Mouse (Mus musculus): ENCODE measurements around the gene Fitm1. TPM values are rescaled to one million over a fixed set of nuclear protein-coding genes. Genes with fewer than 3 reads are reported as not detected.

The Fitm1 gene
- polyA plus RNA-seq, 1 experiment from 2014 or later, result not detected

DNA sequence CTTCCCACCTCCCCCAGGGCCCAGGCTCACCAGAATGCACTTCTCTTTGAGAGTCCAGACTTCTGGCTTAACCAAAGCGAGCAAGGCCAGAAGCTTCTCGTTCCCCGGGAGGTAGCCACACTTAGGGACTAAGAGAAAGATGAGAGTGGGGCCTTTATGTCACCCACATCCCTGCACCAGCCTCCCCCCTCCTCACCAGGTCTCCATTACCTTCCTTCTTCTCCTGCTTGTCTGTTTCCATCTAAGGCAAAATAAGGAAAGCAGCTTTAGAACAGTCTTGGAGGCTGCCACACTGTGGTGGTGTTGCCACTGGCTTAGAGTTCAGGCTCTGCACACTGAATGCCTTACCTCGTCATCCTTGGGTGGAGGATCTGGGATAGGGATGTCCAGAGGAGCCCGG lies 13.9 kb downstream of the Fitm1 start:
- Histone ChIP-seq H3K4me2 (ENCODE audit: low read length) (no peak overlapping the region), H3K4me3 (ENCODE audit: low read depth, low read length) (no peak overlapping the region), H3K27ac (ENCODE audit: low read length) (no peak overlapping the region), H3K4me1 (ENCODE audit: control insufficient read depth, insufficient read depth, low read length) (peaks cover 32% of the 10 kb centered on the region), H3K9ac (ENCODE audit: low read depth, low read length) (no peak overlapping the region), H3K9me3 (replicated peaks; ENCODE audit: control insufficient read depth, low read length, poor library complexity, severe bottlenecking) (no peaks in the 10 kb centered on the region), H3K27me3 (ENCODE audit: control insufficient read depth, insufficient read depth, low read depth, low read length) (no peaks in the 10 kb centered on the region), H3K36me3 (ENCODE audit: control insufficient read depth, insufficient read depth, low read length) (peaks cover 6% of the 10 kb centered on the region; the same call in 1 of the 2 replicates)
- WGBS, result 94% methylated on average over 5 of the region's 5 CpGs
- no peak for ATAC-seq

DNA sequence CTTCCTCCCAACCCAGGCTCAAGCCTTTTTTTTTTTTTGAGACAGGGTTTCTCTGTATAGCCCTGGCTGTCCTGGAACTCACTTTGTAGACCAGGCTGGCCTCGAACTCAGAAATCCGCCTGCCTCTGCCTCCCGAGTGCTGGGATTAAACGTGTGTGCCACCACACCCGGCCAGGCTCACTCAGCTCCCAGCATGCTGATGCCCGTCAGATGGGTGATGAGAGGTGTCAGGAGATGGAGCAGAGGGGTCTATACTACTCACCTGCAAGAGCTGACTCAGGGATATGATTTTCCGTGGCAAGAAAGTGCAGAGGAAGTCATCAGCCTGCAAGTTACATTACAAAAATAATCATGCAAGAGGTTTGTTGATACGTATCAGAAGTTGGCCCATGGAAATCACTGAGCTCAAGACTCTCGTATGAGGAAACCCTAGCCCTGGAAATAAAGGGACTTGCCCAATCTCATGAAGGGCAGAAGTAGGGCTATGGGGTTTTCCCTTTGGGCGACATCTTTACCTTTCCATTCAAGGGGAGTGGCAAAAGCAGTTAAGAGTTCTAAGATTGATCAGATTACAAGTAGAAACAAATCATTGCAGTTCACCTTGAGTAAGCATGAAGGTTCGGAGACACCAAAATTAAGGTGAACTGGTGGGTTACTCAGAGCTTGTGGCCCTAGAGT lies 14.5 kb downstream of the Fitm1 start:
- Histone ChIP-seq H3K9me3 (replicated peaks; ENCODE audit: control insufficient read depth, low read length, poor library complexity, severe bottlenecking) (no peaks in the 10 kb centered on the region), H3K4me3 (ENCODE audit: low read depth, low read length) (peak overlapping the region; percentile 91), H3K36me3 (ENCODE audit: control insufficient read depth, insufficient read depth, low read length) (peaks cover 6% of the 10 kb centered on the region; the same call in 1 of the 2 replicates), H3K27me3 (ENCODE audit: control insufficient read depth, insufficient read depth, low read depth, low read length) (no peaks in the 10 kb centered on the region), H3K9ac (ENCODE audit: low read depth, low read length) (peak overlapping the region; percentile 86), H3K4me1 (ENCODE audit: control insufficient read depth, insufficient read depth, low read length) (peaks cover 29% of the 10 kb centered on the region), H3K27ac (ENCODE audit: low read length) (peak overlapping the region; percentile 91), H3K4me2 (ENCODE audit: low read length) (peak overlapping the region; percentile 95)
- 91% methylated on average over 11 of the region's 11 CpGs for WGBS
- no peak for ATAC-seq

DNA sequence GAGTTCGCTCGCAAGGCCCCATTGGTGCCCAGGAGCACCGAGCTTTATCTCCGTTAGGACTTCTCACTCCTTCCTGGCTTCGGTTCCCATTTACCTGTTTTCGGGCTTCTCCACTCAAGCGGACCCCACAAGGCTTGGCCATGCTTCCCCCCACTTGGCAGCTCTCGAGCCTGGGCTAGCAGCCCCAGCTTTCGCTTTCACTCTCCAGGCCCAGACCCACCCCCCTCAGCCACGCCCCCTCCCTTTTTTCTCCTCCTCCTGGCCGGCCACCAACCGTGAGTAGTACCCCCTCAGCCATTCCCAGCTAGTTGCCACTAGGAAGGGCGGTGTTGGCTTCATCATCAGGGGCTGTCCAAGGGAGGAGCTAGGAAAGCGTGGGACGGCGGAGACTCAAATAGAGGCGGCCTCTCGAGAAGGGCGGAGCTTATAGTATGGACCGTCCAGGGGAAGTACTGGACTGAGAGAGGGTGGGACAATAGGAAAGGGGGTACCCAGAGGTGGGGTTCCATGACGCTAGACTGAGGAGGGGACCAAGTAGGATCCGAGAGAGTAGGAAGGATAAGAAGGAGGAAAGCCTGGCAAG lies 15.4 kb downstream of the Fitm1 start, which contains the start of gene Psme2:
Gene Psme2, minus strand, starts transcription at position 366 of the 583 bp plus-strand sequence.
- peak within 1 kb of the TSS; percentile 91 for H3K27ac ChIP-seq (ENCODE audit: low read length)
- 0% methylated on average over 22 of the region's 22 CpGs for WGBS
- peak; percentile 95 for ATAC-seq

DNA sequence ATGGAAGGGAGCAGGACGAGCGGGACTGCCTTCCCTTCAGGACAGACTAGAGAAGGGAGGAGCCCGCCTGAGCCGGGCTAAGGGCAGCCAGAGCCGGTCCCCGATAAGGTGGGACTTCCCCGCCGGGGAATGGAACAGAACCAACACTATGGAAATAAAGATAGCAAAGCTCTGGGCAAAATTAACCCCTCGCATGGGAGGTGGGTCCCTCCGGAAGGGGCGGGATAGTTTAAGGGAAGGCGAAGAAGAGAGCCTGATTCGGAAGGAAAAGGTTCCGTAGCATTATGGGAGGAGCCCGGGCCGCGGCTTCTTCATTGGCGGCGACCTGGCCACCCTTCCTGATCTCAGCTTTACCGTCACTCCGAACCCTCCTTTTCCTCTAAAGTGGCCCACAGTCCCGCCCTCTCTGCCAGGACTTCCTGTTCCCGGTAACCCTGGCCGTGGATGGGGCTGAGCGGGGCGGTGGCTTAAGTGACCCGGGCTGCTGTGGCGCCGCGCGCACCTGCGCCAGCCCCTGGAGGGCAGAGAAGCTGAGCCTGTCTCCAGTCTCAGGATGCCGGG lies 16.0 kb downstream of the Fitm1 start, which contains the start of gene Rnf31:
Gene Rnf31, plus strand, starts transcription at position 378 of the 561 bp plus-strand sequence.
- ATAC-seq, result peak; percentile 94
- peak within 1 kb of the TSS; percentile 95 for H3K4me2 ChIP-seq (ENCODE audit: low read length)
- peaks cover 26% of the 10 kb centered on the region for H3K4me1 ChIP-seq (ENCODE audit: control insufficient read depth, insufficient read depth, low read length)
- no peaks in the 10 kb centered on the region for H3K27me3 ChIP-seq (ENCODE audit: control insufficient read depth, insufficient read depth, low read depth, low read length)
- peaks cover 18% of the 10 kb centered on the region for H3K36me3 ChIP-seq (ENCODE audit: control insufficient read depth, insufficient read depth, low read length)
- no peaks in the 10 kb centered on the region for H3K9me3 ChIP-seq (replicated peaks; ENCODE audit: control insufficient read depth, low read length, poor library complexity, severe bottlenecking)
- peak within 1 kb of the TSS; percentile 91 for H3K27ac ChIP-seq (ENCODE audit: low read length)
- WGBS, result under 1% methylated on average over 33 of the region's 33 CpGs
- H3K9ac ChIP-seq (ENCODE audit: low read depth, low read length), result peak within 1 kb of the TSS; percentile 86
- peak within 1 kb of the TSS; percentile 91 for H3K4me3 ChIP-seq (ENCODE audit: low read depth, low read length)

More for the DNA sequence above, 15.4 kb downstream of the Fitm1 start, which contains the start of gene Psme2:
- peak within 1 kb of the TSS; percentile 95 for H3K4me2 ChIP-seq (ENCODE audit: low read length)
- H3K4me1 ChIP-seq (ENCODE audit: control insufficient read depth, insufficient read depth, low read length), result peaks cover 26% of the 10 kb centered on the region
- no peaks in the 10 kb centered on the region for H3K27me3 ChIP-seq (ENCODE audit: control insufficient read depth, insufficient read depth, low read depth, low read length)
- H3K9me3 ChIP-seq (replicated peaks; ENCODE audit: control insufficient read depth, low read length, poor library complexity, severe bottlenecking), result no peaks in the 10 kb centered on the region
- peak within 1 kb of the TSS; percentile 91 for H3K4me3 ChIP-seq (ENCODE audit: low read depth, low read length)
- H3K9ac ChIP-seq (ENCODE audit: low read depth, low read length), result peak within 1 kb of the TSS; percentile 86
- peaks cover 13% of the 10 kb centered on the region for H3K36me3 ChIP-seq (ENCODE audit: control insufficient read depth, insufficient read depth, low read length)

DNA sequence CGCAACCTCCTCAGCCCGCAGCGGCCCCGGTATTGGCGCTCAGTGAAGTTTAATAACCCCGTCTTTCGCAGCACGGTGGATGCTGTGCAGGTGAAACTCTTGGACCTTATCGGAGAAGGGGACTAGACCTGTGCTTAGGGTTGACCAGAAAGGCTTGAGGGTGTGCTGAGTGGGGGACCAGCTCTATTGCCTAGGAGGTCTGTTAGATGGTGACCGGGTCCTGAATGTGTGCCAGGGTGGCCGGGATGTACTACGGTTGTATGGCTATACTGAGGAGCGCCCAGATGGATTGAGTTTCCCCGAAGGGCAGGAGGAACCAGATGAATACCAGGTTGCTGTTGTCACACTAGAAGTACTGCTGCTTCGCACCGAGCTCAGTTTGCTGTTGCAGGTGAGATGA lies 16.8 kb downstream of the Fitm1 start:
- Histone ChIP-seq H3K36me3 (ENCODE audit: control insufficient read depth, insufficient read depth, low read length) (peaks cover 21% of the 10 kb centered on the region), H3K27me3 (ENCODE audit: control insufficient read depth, insufficient read depth, low read depth, low read length) (no peaks in the 10 kb centered on the region), H3K27ac (ENCODE audit: low read length) (peak overlapping the region; percentile 91; the same call in 1 of the 2 replicates), H3K4me3 (ENCODE audit: low read depth, low read length) (peak overlapping the region; percentile 91), H3K4me2 (ENCODE audit: low read length) (peak overlapping the region; percentile 95), H3K4me1 (ENCODE audit: control insufficient read depth, insufficient read depth, low read length) (peaks cover 26% of the 10 kb centered on the region), H3K9ac (ENCODE audit: low read depth, low read length) (peak overlapping the region; percentile 86), H3K9me3 (replicated peaks; ENCODE audit: control insufficient read depth, low read length, poor library complexity, severe bottlenecking) (no peaks in the 10 kb centered on the region)
- ATAC-seq, result no peak
- WGBS, result 7% methylated on average over 16 of the region's 16 CpGs

DNA sequence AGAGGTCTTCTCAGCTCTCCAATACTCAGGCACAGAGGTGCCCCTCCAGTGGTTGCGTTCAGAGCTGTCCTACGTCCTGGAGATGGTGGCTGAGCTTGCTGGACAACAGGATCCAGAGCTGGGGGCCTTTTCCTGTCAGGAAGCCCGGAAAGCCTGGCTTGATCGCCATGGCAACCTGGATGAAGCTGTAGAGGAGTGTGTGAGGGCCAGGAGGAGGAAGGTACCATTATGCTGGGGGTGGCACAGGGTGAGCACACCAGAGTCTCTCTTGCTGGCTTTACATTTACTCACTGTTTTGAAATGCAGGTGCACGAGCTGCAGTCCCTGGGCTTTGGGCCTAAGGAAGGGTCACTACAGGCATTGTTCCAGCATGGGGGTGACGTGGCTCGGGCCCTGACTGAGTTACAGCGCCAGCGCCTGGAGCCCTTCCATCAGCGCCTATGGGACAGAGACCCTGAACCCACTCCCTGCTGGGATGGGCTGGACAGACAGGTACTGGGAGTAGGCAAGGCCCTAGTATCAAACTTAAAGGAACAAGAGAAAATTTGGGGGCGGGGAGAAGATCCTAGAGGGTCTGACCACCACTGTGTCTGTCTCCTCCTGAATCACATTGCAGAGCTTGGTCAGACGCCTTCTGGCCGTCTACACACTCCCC lies 20.7 kb downstream of the Fitm1 start:
- Histone ChIP-seq H3K36me3 (ENCODE audit: control insufficient read depth, insufficient read depth, low read length) (peaks cover 44% of the 10 kb centered on the region), H3K4me1 (ENCODE audit: control insufficient read depth, insufficient read depth, low read length) (peaks cover 20% of the 10 kb centered on the region), H3K4me3 (ENCODE audit: low read depth, low read length) (no peak overlapping the region), H3K27me3 (ENCODE audit: control insufficient read depth, insufficient read depth, low read depth, low read length) (no peaks in the 10 kb centered on the region), H3K27ac (ENCODE audit: low read length) (no peak overlapping the region), H3K9me3 (replicated peaks; ENCODE audit: control insufficient read depth, low read length, poor library complexity, severe bottlenecking) (no peaks in the 10 kb centered on the region), H3K9ac (ENCODE audit: low read depth, low read length) (no peak overlapping the region), H3K4me2 (ENCODE audit: low read length) (no peak overlapping the region)
- WGBS, result 69% methylated on average over 13 of the region's 13 CpGs
- ATAC-seq, result no peak

DNA sequence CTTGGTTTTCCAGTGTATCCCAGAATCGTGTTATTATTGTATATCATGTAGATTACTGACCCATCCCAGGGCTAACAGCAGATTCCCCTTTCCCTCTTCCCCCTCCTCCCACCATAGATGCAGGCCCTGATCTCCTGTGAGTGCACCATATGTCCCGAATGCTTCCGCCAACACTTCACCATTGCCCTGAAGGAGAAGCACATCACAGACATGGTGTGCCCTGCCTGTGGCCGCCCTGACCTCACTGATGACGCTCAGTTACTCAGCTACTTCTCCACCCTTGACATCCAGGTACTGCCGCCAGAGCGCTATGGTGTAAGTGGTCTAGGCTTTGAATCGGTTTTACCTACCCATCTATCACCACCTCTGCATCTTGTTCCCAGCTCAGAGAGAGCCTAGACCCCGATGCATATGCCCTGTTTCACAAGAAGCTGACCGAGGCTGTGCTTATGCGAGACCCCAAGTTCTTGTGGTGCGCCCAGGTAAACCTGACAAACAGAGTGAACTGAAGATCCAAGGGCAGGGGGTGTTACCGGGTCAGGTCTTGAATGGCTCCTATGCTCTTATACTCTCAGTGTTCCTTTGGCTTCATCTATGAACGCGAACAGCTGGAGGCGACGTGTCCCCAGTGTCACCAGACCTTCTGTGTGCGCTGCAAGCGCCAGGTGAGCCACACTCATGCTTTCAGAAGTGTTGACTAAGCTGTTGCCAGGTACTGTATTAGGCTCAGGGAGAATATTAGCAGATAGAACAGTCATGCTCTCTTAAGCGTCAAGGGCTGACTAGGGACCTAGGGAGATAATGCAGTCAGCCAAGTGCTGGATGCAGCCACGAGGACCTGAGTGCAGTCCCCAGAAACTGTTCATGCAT lies 23.3 kb downstream of the Fitm1 start:
- Histone ChIP-seq H3K27me3 (ENCODE audit: control insufficient read depth, insufficient read depth, low read depth, low read length) (no peaks in the 10 kb centered on the region), H3K9ac (ENCODE audit: low read depth, low read length) (no peak overlapping the region), H3K27ac (ENCODE audit: low read length) (no peak overlapping the region), H3K4me1 (ENCODE audit: control insufficient read depth, insufficient read depth, low read length) (peaks cover 5% of the 10 kb centered on the region), H3K4me3 (ENCODE audit: low read depth, low read length) (no peak overlapping the region), H3K9me3 (replicated peaks; ENCODE audit: control insufficient read depth, low read length, poor library complexity, severe bottlenecking) (no peaks in the 10 kb centered on the region), H3K36me3 (ENCODE audit: control insufficient read depth, insufficient read depth, low read length) (peaks cover 59% of the 10 kb centered on the region), H3K4me2 (ENCODE audit: low read length) (no peak overlapping the region)
- 95% methylated on average over 21 of the region's 21 CpGs for WGBS
- ATAC-seq, result no peak

DNA sequence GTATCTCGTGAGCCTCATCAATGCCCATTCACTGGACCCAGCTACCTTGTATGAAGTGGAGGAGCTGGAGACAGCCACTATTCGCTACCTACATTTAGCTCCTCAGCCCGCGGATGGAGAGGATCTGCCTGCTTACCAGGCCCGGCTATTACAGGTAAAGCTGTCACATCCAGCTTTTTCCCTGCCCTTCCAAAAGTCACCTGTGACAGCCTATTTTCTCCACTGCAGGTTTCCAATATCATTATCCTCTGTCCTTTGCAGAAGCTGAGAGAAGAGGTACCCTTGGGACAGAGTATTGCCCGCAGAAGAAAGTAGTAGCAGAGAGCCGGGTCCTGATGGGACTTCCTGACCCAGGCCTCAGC lies 27.8 kb downstream of the Fitm1 start, which contains the start of gene Irf9:
Gene Irf9, plus strand, starts transcription at position 301 of the 362 bp plus-strand sequence.
- H3K36me3 ChIP-seq (ENCODE audit: control insufficient read depth, insufficient read depth, low read length), result peaks cover 51% of the 10 kb centered on the region
- peak within 1 kb of the TSS; percentile 41; the same call in 1 of the 2 replicates for H3K9ac ChIP-seq (ENCODE audit: low read depth, low read length)
- H3K4me2 ChIP-seq (ENCODE audit: low read length), result peak within 1 kb of the TSS; percentile 50
- peak within 1 kb of the TSS; percentile 28 for H3K4me3 ChIP-seq (ENCODE audit: low read depth, low read length)
- H3K27me3 ChIP-seq (ENCODE audit: control insufficient read depth, insufficient read depth, low read depth, low read length), result no peaks in the 10 kb centered on the region
- H3K9me3 ChIP-seq (replicated peaks; ENCODE audit: control insufficient read depth, low read length, poor library complexity, severe bottlenecking), result no peaks in the 10 kb centered on the region
- peak within 1 kb of the TSS; percentile 28; the same call in 1 of the 2 replicates for H3K27ac ChIP-seq (ENCODE audit: low read length)
- WGBS, result 93% methylated on average over 7 of the region's 7 CpGs
- peaks cover 7% of the 10 kb centered on the region; the same call in 1 of the 2 replicates for H3K4me1 ChIP-seq (ENCODE audit: control insufficient read depth, insufficient read depth, low read length)
- ATAC-seq, result no peak; the same call in 1 of the 2 replicates
